Mouse (Mus musculus) megakaryocyte, embryonic 14.5 days (primary cell): ENCODE measurements at regions not wholly inside any gene's neighbourhood (a gene's known extent, or its start where the extent isn't known, plus 50 kb on each side); places are given as distances from the start of the nearest gene placed in this dataset.

Experiments
- FLI1 ChIP-seq: IDR thresholded peaks from 2 replicates; pipeline ENCODE4 v1.6.1; 2012; ENCODE audit warnings: low read length, inconsistent platforms, mixed read lengths
- GATA1 ChIP-seq: IDR thresholded peaks from 3 replicates; pipeline ENCODE4 v1.6.1; 2012; ENCODE audit warnings: mixed read lengths, low read length, inconsistent platforms, borderline replicate concordance

- TF ChIP-seq FLI1 (no peak), GATA1 (no peak)
Measured at GRCm38 (mm10) chr2:107935775-107936174, 645.3 kb downstream of the Kcna4 start.
